18 mouse cellular contexts compared by ENCODE assay signal in the genomic region with DNA sequence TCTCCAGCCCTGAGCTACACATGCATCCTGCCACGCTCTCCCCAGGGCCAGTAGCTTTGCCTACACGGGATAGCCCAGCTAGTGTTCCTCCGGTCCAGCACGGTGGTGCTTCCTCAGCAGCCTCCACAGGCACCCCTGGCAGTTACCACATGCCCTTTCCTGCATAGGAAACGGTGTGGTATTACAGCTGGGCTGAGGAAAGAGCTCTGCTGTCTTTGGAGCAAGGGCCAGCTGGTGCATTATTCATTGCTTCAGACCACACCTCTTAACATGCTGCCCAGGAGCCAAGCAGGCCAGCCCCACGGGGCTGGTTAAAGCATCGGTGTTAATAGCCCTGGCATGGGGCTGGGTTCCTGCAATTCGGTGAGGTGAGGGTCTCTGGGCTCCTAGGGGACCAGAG.
DNase-seq lines count a peak whose midpoint lies in the region; ATAC-seq and TF ChIP-seq lines count a peak whose summit lies in the region.
"Had no signal": no experiment of that assay in that cellular context is flagged by ENCODE, and none has a peak within 500 bp of the region (broad histone marks: within the 10 kb centered on the region; RNA-seq: fewer than 3 reads in every experiment).

No protein-coding gene starts in this region.

- no peak overlapping the region for H3K4me2 ChIP-seq in lung, embryonic 15.5 days
- no peak overlapping the region for H3K4me2 ChIP-seq in lung, postnatal 0 days (replicated peaks; ENCODE audit: low read depth, low read length)
- no peak overlapping the region for H3K4me2 ChIP-seq in kidney, embryonic 16.5 days (replicated peaks; ENCODE audit: low read depth, low read length)
- H3K4me2 ChIP-seq in stomach, postnatal 0 days (replicated peaks; ENCODE audit: low read depth): no peak overlapping the region
- H3K4me2 ChIP-seq: embryonic facial prominence, embryonic 15.5 days; heart, embryonic 12.5 days had no signal

- H3K9ac ChIP-seq in lung, embryonic 15.5 days: no peak overlapping the region
- H3K9ac ChIP-seq in lung, postnatal 0 days (replicated peaks; ENCODE audit: low read depth): no peak overlapping the region
- no peak overlapping the region for H3K9ac ChIP-seq in kidney, embryonic 16.5 days (replicated peaks; ENCODE audit: low read length)
- H3K9ac ChIP-seq in stomach, postnatal 0 days (ENCODE audit: low read length): no peak overlapping the region
- H3K9ac ChIP-seq: embryonic facial prominence, embryonic 15.5 days; forebrain, postnatal 0 days; heart, embryonic 12.5 days; liver, postnatal 0 days had no signal

- no peak for TF ChIP-seq EP300 in lung, postnatal 0 days (IDR thresholded peaks at IDR 0.05)
- TF ChIP-seq EP300 in stomach, postnatal 0 days (optimal IDR thresholded peaks at IDR 0.05): no peak

- TF ChIP-seq CTCF in lung, postnatal 0 days (IDR thresholded peaks at IDR 0.05): no peak
- no peak for TF ChIP-seq CTCF in stomach, postnatal 0 days (IDR thresholded peaks at IDR 0.05; ENCODE audit: low read depth)

- H3K27ac ChIP-seq in lung, embryonic 15.5 days: 0 out of 2 replicates have a peak overlapping the region, but pooled peaks have one; percentile 10
- no peak overlapping the region for H3K27ac ChIP-seq in lung, postnatal 0 days (ENCODE audit: low read length)
- no peak overlapping the region for H3K27ac ChIP-seq in kidney, embryonic 16.5 days (ENCODE audit: low read length)
- no peak overlapping the region for H3K27ac ChIP-seq in stomach, postnatal 0 days (replicated peaks)
- H3K27ac ChIP-seq: embryonic facial prominence, embryonic 15.5 days had no signal

- ATAC-seq in lung, embryonic 15.5 days (ENCODE audit: borderline replicate concordance, extremely low read depth, low FRiP score, low TSS enrichment): no peak
- no peak for ATAC-seq in lung, postnatal 0 days
- ATAC-seq in kidney, embryonic 16.5 days (ENCODE audit: low FRiP score, low TSS enrichment): peak; percentile 80
- 0 out of 2 replicates have a peak, but pooled peaks have one; percentile 26 for ATAC-seq in stomach, postnatal 0 days (ENCODE audit: low FRiP score, low TSS enrichment)
- no peak for ATAC-seq in CD4-positive, CD25-positive, alpha-beta regulatory T cell, adult 4 months
- ATAC-seq: forebrain, postnatal 0 days had no signal

- H3K9me3 ChIP-seq in lung, embryonic 15.5 days: no peaks in the 10 kb centered on the region
- H3K9me3 ChIP-seq in lung, postnatal 0 days (ENCODE audit: low read length): no peaks in the 10 kb centered on the region
- H3K9me3 ChIP-seq in kidney, embryonic 16.5 days (ENCODE audit: low read length): no peaks in the 10 kb centered on the region
- no peaks in the 10 kb centered on the region for H3K9me3 ChIP-seq in stomach, postnatal 0 days (ENCODE audit: control insufficient read depth, low read length)
- H3K9me3 ChIP-seq: embryonic facial prominence, embryonic 15.5 days; heart, embryonic 12.5 days; megakaryocyte, embryonic 14.5 days had no signal

- WGBS in lung, embryonic 15.5 days: 24% methylated on average over 8 of the region's 8 CpGs
- 26% methylated on average over 8 of the region's 8 CpGs for WGBS in lung, postnatal 0 days
- WGBS in kidney, embryonic 16.5 days: 15% methylated on average over 8 of the region's 8 CpGs
- 37% methylated on average over 8 of the region's 8 CpGs for whole genome bisulfite sequencing in stomach, postnatal 0 days

- no peak overlapping the region for H3K4me3 ChIP-seq in lung, embryonic 15.5 days
- no peak overlapping the region for H3K4me3 ChIP-seq in lung, postnatal 0 days (ENCODE audit: low read depth, low read length)
- H3K4me3 ChIP-seq in kidney, embryonic 16.5 days (ENCODE audit: low read length): no peak overlapping the region
- no peak overlapping the region for H3K4me3 ChIP-seq in stomach, postnatal 0 days (ENCODE audit: low read depth, low read length)
- H3K4me3 ChIP-seq: embryonic facial prominence, embryonic 15.5 days; heart, embryonic 12.5 days; megakaryocyte, embryonic 14.5 days had no signal

- H3K27me3 ChIP-seq in lung, embryonic 15.5 days: no peaks in the 10 kb centered on the region
- H3K27me3 ChIP-seq in lung, postnatal 0 days (replicated peaks; ENCODE audit: insufficient read depth, low read length): no peaks in the 10 kb centered on the region
- H3K27me3 ChIP-seq in kidney, embryonic 16.5 days (ENCODE audit: insufficient read depth, low read length): no peaks in the 10 kb centered on the region
- H3K27me3 ChIP-seq in stomach, postnatal 0 days (ENCODE audit: control insufficient read depth, insufficient read depth, low read length): no peaks in the 10 kb centered on the region
- H3K27me3 ChIP-seq: embryonic facial prominence, embryonic 15.5 days had no signal

- no peaks in the 10 kb centered on the region for H3K36me3 ChIP-seq in lung, embryonic 15.5 days
- no peaks in the 10 kb centered on the region for H3K36me3 ChIP-seq in lung, postnatal 0 days (ENCODE audit: insufficient read depth, low read length)
- no peaks in the 10 kb centered on the region for H3K36me3 ChIP-seq in kidney, embryonic 16.5 days (ENCODE audit: insufficient read depth, low read length)
- no peaks in the 10 kb centered on the region for H3K36me3 ChIP-seq in stomach, postnatal 0 days (ENCODE audit: control insufficient read depth, insufficient read depth, low read length)
- H3K36me3 ChIP-seq: embryonic facial prominence, embryonic 15.5 days; heart, embryonic 12.5 days had no signal

- DNase-seq in lung, postnatal 0 days (ENCODE audit: low spot score): no peak
- peak; percentile 24 for DNase-seq in adipocyte (ENCODE audit: low spot score)
- DNase-seq in stomach, postnatal 0 days (ENCODE audit: low spot score): no peak
- DNase-seq in adrenal gland, postnatal 4 days (ENCODE audit: low spot score in 2 of 2): no peak
- DNase-seq: adrenal gland, postnatal 10 days; cerebellum, postnatal 14 days; forebrain, postnatal 0 days; gastrocnemius, postnatal 14 days; heart, postnatal 4 days; layer of hippocampus, postnatal 36 days; thymus, adult 2 months had no signal

- H3K4me1 ChIP-seq in lung, embryonic 15.5 days: peaks cover 8% of the 10 kb centered on the region
- H3K4me1 ChIP-seq in lung, postnatal 0 days (ENCODE audit: insufficient read depth, low read depth, low read length): no peaks in the 10 kb centered on the region
- H3K4me1 ChIP-seq in kidney, embryonic 16.5 days (ENCODE audit: insufficient read depth, low read length): peaks cover 8% of the 10 kb centered on the region
- no peaks in the 10 kb centered on the region for H3K4me1 ChIP-seq in stomach, postnatal 0 days (replicated peaks; ENCODE audit: control insufficient read depth, insufficient read depth)
- H3K4me1 ChIP-seq: heart, embryonic 12.5 days; megakaryocyte, embryonic 14.5 days had no signal

Comparison
In these comparisons a context has a peak if more than half of its experiments do, and no peak if none do; other contexts are left out.
1. ATAC-seq: peak in kidney, embryonic 16.5 days (single experiment) and stomach, postnatal 0 days (single experiment); none in lung, embryonic 15.5 days (single experiment), lung, postnatal 0 days (single experiment) and CD4-positive, CD25-positive, alpha-beta regulatory T cell, adult 4 months (single experiment).